ENCODE assay signal across 7 mouse cellular contexts in genomic region chr2:165876201-165876918, GRCm38 (mm10). TPM values are rescaled to one million over a fixed set of nuclear protein-coding genes. Genes with fewer than 3 reads are reported as not detected.
DNase-seq lines count a peak whose midpoint lies in the region; ATAC-seq and TF ChIP-seq lines count a peak whose summit lies in the region.

No protein-coding gene starts in this region.

- H3K4me2 ChIP-seq in lung, embryonic 15.5 days = 0 out of 2 replicates have a peak overlapping the region, but pooled peaks have one; percentile 7
- peak overlapping the region; percentile 19; the same call in 1 of the 2 replicates for H3K4me2 ChIP-seq in embryonic facial prominence, embryonic 12.5 days (replicated peaks)
- H3K4me2 ChIP-seq in intestine, embryonic 16.5 days (ENCODE audit: low read depth, low read length) = peak overlapping the region; percentile 45

- H3K9ac ChIP-seq in lung, embryonic 15.5 days = peak overlapping the region; percentile 23; the same call in 1 of the 2 replicates
- H3K9ac ChIP-seq in embryonic facial prominence, embryonic 12.5 days = peak overlapping the region; percentile 19; the same call in 1 of the 2 replicates
- H3K9ac ChIP-seq in intestine, embryonic 16.5 days (ENCODE audit: low read depth, low read length) = peak overlapping the region; percentile 30; the same call in 1 of the 2 replicates

- H3K4me3 ChIP-seq in lung, embryonic 15.5 days = no peak overlapping the region
- no peak overlapping the region for H3K4me3 ChIP-seq in embryonic facial prominence, embryonic 12.5 days
- no peak overlapping the region for H3K4me3 ChIP-seq in intestine, embryonic 16.5 days (ENCODE audit: low read length)
- H3K4me3 ChIP-seq in small intestine, adult 2 months (ENCODE audit: low read depth, low read length) = no peak overlapping the region

- TF ChIP-seq CTCF in small intestine, adult 2 months (IDR thresholded peaks at IDR 0.05; ENCODE audit: extremely low read depth, insufficient read length, insufficient replicate concordance, low read depth, low read length) = no peak

- DNase-seq in lung, postnatal 4 days = no peak
- no peak for DNase-seq in spleen, postnatal 14 days (ENCODE audit: low spot score in 2 of 2)
- no peak for DNase-seq in right cerebral cortex, postnatal 4 days

- peak overlapping the region; percentile 80 for H3K27ac ChIP-seq in lung, embryonic 15.5 days
- peak overlapping the region; percentile 88 for H3K27ac ChIP-seq in embryonic facial prominence, embryonic 12.5 days
- peak overlapping the region; percentile 76 for H3K27ac ChIP-seq in intestine, embryonic 16.5 days (ENCODE audit: low read length)
- H3K27ac ChIP-seq in small intestine, adult 2 months (ENCODE audit: insufficient read depth, low read depth, low read length) = peak overlapping the region; percentile 24; the same call in 1 of the 2 replicates

- peaks cover 86% of the 10 kb centered on the region for H3K4me1 ChIP-seq in lung, embryonic 15.5 days
- peaks cover 87% of the 10 kb centered on the region for H3K4me1 ChIP-seq in embryonic facial prominence, embryonic 12.5 days
- peaks cover 80% of the 10 kb centered on the region for H3K4me1 ChIP-seq in intestine, embryonic 16.5 days (ENCODE audit: control insufficient read depth, insufficient read depth, low read length)
- peaks cover 52% of the 10 kb centered on the region for H3K4me1 ChIP-seq in small intestine, adult 2 months (ENCODE audit: control insufficient read depth, insufficient read depth, insufficient read length, low read length)

- H3K27me3 ChIP-seq in lung, embryonic 15.5 days = no peaks in the 10 kb centered on the region
- H3K27me3 ChIP-seq in embryonic facial prominence, embryonic 12.5 days = no peaks in the 10 kb centered on the region
- H3K27me3 ChIP-seq in intestine, embryonic 16.5 days (replicated peaks; ENCODE audit: control insufficient read depth, insufficient read depth, low read length) = no peaks in the 10 kb centered on the region
- H3K27me3 ChIP-seq in small intestine, adult 2 months (ENCODE audit: control insufficient read depth, insufficient read depth, low read length) = no peaks in the 10 kb centered on the region

- 50% methylated on average over 8 of the region's 8 CpGs for whole genome bisulfite sequencing in lung, embryonic 15.5 days
- WGBS in embryonic facial prominence, embryonic 12.5 days = 33% methylated on average over 8 of the region's 8 CpGs
- WGBS in intestine, embryonic 16.5 days = 48% methylated on average over 8 of the region's 8 CpGs
- 79% methylated on average over 8 of the region's 8 CpGs for WGBS in small intestine, adult 2 months

- H3K36me3 ChIP-seq in lung, embryonic 15.5 days = peaks cover 16% of the 10 kb centered on the region; the same call in 1 of the 2 replicates
- H3K36me3 ChIP-seq in embryonic facial prominence, embryonic 12.5 days = peaks cover 17% of the 10 kb centered on the region
- H3K36me3 ChIP-seq in intestine, embryonic 16.5 days (ENCODE audit: control insufficient read depth, insufficient read depth, low read length) = peaks cover 2% of the 10 kb centered on the region; the same call in 1 of the 2 replicates
- H3K36me3 ChIP-seq in small intestine, adult 2 months (ENCODE audit: control insufficient read depth, insufficient read depth, low read length) = peaks cover 18% of the 10 kb centered on the region

- no peak for ATAC-seq in lung, embryonic 15.5 days (ENCODE audit: borderline replicate concordance, extremely low read depth, low FRiP score, low TSS enrichment)
- ATAC-seq in embryonic facial prominence, embryonic 12.5 days (ENCODE audit: insufficient number of reproducible peaks, insufficient read depth, low FRiP score, low TSS enrichment) = no peak
- no peak for ATAC-seq in intestine, embryonic 16.5 days

- H3K9me3 ChIP-seq in lung, embryonic 15.5 days = no peaks in the 10 kb centered on the region
- no peaks in the 10 kb centered on the region for H3K9me3 ChIP-seq in embryonic facial prominence, embryonic 12.5 days
- H3K9me3 ChIP-seq in intestine, embryonic 16.5 days (ENCODE audit: control insufficient read depth, low read length) = no peaks in the 10 kb centered on the region

- TF ChIP-seq POLR2A in small intestine, adult 2 months (IDR thresholded peaks at IDR 0.05; ENCODE audit: low read depth, low read length) = no peak

RNA-seq across cellular contexts. Expression of gene Zmynd8, which starts 22.5 kb away (rescaled TPM):
- polyA plus RNA-seq in lung, embryonic 15.5 days (2015; fragmentation: Nextera tagmentation; extraction: Ambion mirVana) = 44.7 and 46.0 TPM in 2 replicates
- polyA plus RNA-seq in embryonic facial prominence, embryonic 12.5 days (2016; fragmentation: Nextera tagmentation; extraction: Ambion mirVana) = 58.9 and 64.2 TPM in 2 replicates
- 57.3 and 61.6 TPM in 2 replicates for polyA plus RNA-seq in intestine, embryonic 16.5 days (2015; fragmentation: Nextera tagmentation; extraction: Ambion mirVana)
- 9.7 and 17.4 TPM in 2 replicates for polyA plus RNA-seq in small intestine, adult 2 months (2012; rRNA removed)

Comparison
In these comparisons a context has a peak if more than half of its experiments do, and no peak if none do; other contexts are left out.
1. H3K27ac ChIP-seq: peak in every context shown above with its lines; median percentile 88 in embryonic facial prominence, embryonic 12.5 days; 80 in lung, embryonic 15.5 days; 76 in intestine, embryonic 16.5 days; 24 in small intestine, adult 2 months.